Mouse (Mus musculus): Measurements from ENCODE around the gene Nfix. TPM values are rescaled to one million over a fixed set of nuclear protein-coding genes. Genes with fewer than 3 reads are reported as not detected.

Nfix gene
- total and polyA plus RNA-seq, 2 experiments from 2014 or later, result 53.7 to 62.5 TPM

GRCm38 (mm10) chr8:84735597-84735996 is 64.5 kb downstream of the Nfix start:
- TF ChIP-seq CTCF (IDR thresholded peaks at IDR 0.05), result no peak
- H3K9ac ChIP-seq (replicated peaks; ENCODE audit: low read length, poor library complexity, severe bottlenecking), result no peak overlapping the region
- WGBS, result 51% methylated on average over 2 of the region's 2 CpGs
- DNase-seq (ENCODE audit: low spot score), result no peak
- no peaks in the 10 kb centered on the region for H3K9me3 ChIP-seq (ENCODE audit: low read length)
- no peak overlapping the region for H3K4me2 ChIP-seq (ENCODE audit: low read depth, low read length, poor library complexity, severe bottlenecking)
- H3K4me1 ChIP-seq (ENCODE audit: insufficient read depth, low read length), result peaks cover 8% of the 10 kb centered on the region
- no peak overlapping the region for H3K4me3 ChIP-seq (ENCODE audit: low read depth, low read length)
- H3K27me3 ChIP-seq (ENCODE audit: insufficient read depth, low read length), result peaks cover 16% of the 10 kb centered on the region
- H3K27ac ChIP-seq (ENCODE audit: low read depth, low read length), result no peak overlapping the region
- H3K36me3 ChIP-seq (ENCODE audit: insufficient read depth, low read length), result no peaks in the 10 kb centered on the region
- no peak for ATAC-seq (ENCODE audit: low FRiP score)

- no peak overlapping the region for H3K27ac ChIP-seq (ENCODE audit: low read depth, low read length)
- H3K4me1 ChIP-seq (ENCODE audit: insufficient read depth, low read length), result peaks cover 11% of the 10 kb centered on the region
- DNase-seq (ENCODE audit: low spot score), result no peak
- 76% methylated on average over 2 of the region's 2 CpGs for WGBS
- H3K9ac ChIP-seq (replicated peaks; ENCODE audit: low read length, poor library complexity, severe bottlenecking), result no peak overlapping the region
- H3K9me3 ChIP-seq (ENCODE audit: low read length), result no peaks in the 10 kb centered on the region
- no peak for ATAC-seq (ENCODE audit: low FRiP score)
- no peaks in the 10 kb centered on the region for H3K36me3 ChIP-seq (ENCODE audit: insufficient read depth, low read length)
- H3K27me3 ChIP-seq (ENCODE audit: insufficient read depth, low read length), result peaks cover 16% of the 10 kb centered on the region
- H3K4me3 ChIP-seq (ENCODE audit: low read depth, low read length), result no peak overlapping the region
- no peak overlapping the region for H3K4me2 ChIP-seq (ENCODE audit: low read depth, low read length, poor library complexity, severe bottlenecking)
- no peak for TF ChIP-seq CTCF (IDR thresholded peaks at IDR 0.05)
Measured at GRCm38 (mm10) chr8:84734680-84735079, 65.5 kb downstream of the Nfix start.

- H3K27ac ChIP-seq (ENCODE audit: low read depth, low read length), result no peak overlapping the region
Measured at GRCm38 (mm10) chr8:84733959-84734358, 66.2 kb downstream of the Nfix start.

GRCm38 (mm10) chr8:84732996-84733395 is 67.1 kb downstream of the Nfix start:
- Histone ChIP-seq H3K27ac (ENCODE audit: low read depth, low read length) (no peak overlapping the region), H3K4me1 (ENCODE audit: insufficient read depth, low read length) (peaks cover 11% of the 10 kb centered on the region), H3K36me3 (ENCODE audit: insufficient read depth, low read length) (no peaks in the 10 kb centered on the region), H3K4me3 (ENCODE audit: low read depth, low read length) (no peak overlapping the region), H3K9ac (replicated peaks; ENCODE audit: low read length, poor library complexity, severe bottlenecking) (no peak overlapping the region), H3K27me3 (ENCODE audit: insufficient read depth, low read length) (peaks cover 5% of the 10 kb centered on the region; the same call in 1 of the 2 replicates), H3K9me3 (ENCODE audit: low read length) (no peaks in the 10 kb centered on the region), H3K4me2 (ENCODE audit: low read depth, low read length, poor library complexity, severe bottlenecking) (no peak overlapping the region)
- no peak for TF ChIP-seq CTCF (IDR thresholded peaks at IDR 0.05)
- WGBS, result 48% methylated on average over 6 of the region's 6 CpGs
- no peak for DNase-seq (ENCODE audit: low spot score)
- ATAC-seq (ENCODE audit: low FRiP score), result no peak

More at GRCm38 (mm10) chr8:84733959-84734358, 66.2 kb downstream of the Nfix start:
- no peak for DNase-seq (ENCODE audit: low spot score)
- no peak for ATAC-seq (ENCODE audit: low FRiP score)
- Histone ChIP-seq H3K9me3 (ENCODE audit: low read length) (no peaks in the 10 kb centered on the region), H3K27me3 (ENCODE audit: insufficient read depth, low read length) (peaks cover 12% of the 10 kb centered on the region), H3K36me3 (ENCODE audit: insufficient read depth, low read length) (no peaks in the 10 kb centered on the region), H3K4me1 (ENCODE audit: insufficient read depth, low read length) (peaks cover 11% of the 10 kb centered on the region), H3K4me3 (ENCODE audit: low read depth, low read length) (no peak overlapping the region), H3K4me2 (ENCODE audit: low read depth, low read length, poor library complexity, severe bottlenecking) (no peak overlapping the region), H3K9ac (replicated peaks; ENCODE audit: low read length, poor library complexity, severe bottlenecking) (no peak overlapping the region)
- no peak for TF ChIP-seq CTCF (IDR thresholded peaks at IDR 0.05)
- WGBS, result 77% methylated on average over 6 of the region's 6 CpGs

GRCm38 (mm10) chr8:84732545-84732944 is 67.6 kb downstream of the Nfix start:
- no peak overlapping the region for H3K9ac ChIP-seq (replicated peaks; ENCODE audit: low read length, poor library complexity, severe bottlenecking)
- H3K4me3 ChIP-seq (ENCODE audit: low read depth, low read length), result no peak overlapping the region
- H3K9me3 ChIP-seq (ENCODE audit: low read length), result no peaks in the 10 kb centered on the region
- WGBS, result 62% methylated on average over 5 of the region's 5 CpGs
- no peak overlapping the region for H3K4me2 ChIP-seq (ENCODE audit: low read depth, low read length, poor library complexity, severe bottlenecking)
- H3K27me3 ChIP-seq (ENCODE audit: insufficient read depth, low read length), result peaks cover 5% of the 10 kb centered on the region; the same call in 1 of the 2 replicates
- H3K4me1 ChIP-seq (ENCODE audit: insufficient read depth, low read length), result peaks cover 11% of the 10 kb centered on the region
- H3K36me3 ChIP-seq (ENCODE audit: insufficient read depth, low read length), result no peaks in the 10 kb centered on the region
- DNase-seq (ENCODE audit: low spot score), result no peak
- no peak for ATAC-seq (ENCODE audit: low FRiP score)
- no peak overlapping the region for H3K27ac ChIP-seq (ENCODE audit: low read depth, low read length)
- no peak for TF ChIP-seq CTCF (IDR thresholded peaks at IDR 0.05)

GRCm38 (mm10) chr8:84731371-84732177 is 68.6 kb downstream of the Nfix start:
- no peak for ATAC-seq (ENCODE audit: low FRiP score)
- peaks cover 11% of the 10 kb centered on the region for H3K4me1 ChIP-seq (ENCODE audit: insufficient read depth, low read length)
- H3K4me3 ChIP-seq (ENCODE audit: low read depth, low read length), result no peak overlapping the region
- H3K27ac ChIP-seq (ENCODE audit: low read depth, low read length), result peak overlapping the region; percentile 64; the same call in 1 of the 2 replicates
- H3K27me3 ChIP-seq (ENCODE audit: insufficient read depth, low read length), result peaks cover 5% of the 10 kb centered on the region; the same call in 1 of the 2 replicates
- no peak for TF ChIP-seq CTCF (IDR thresholded peaks at IDR 0.05)
- no peaks in the 10 kb centered on the region for H3K9me3 ChIP-seq (ENCODE audit: low read length)
- H3K36me3 ChIP-seq (ENCODE audit: insufficient read depth, low read length), result no peaks in the 10 kb centered on the region
- WGBS, result 57% methylated on average over 11 of the region's 11 CpGs
- H3K9ac ChIP-seq (replicated peaks; ENCODE audit: low read length, poor library complexity, severe bottlenecking), result no peak overlapping the region
- H3K4me2 ChIP-seq (ENCODE audit: low read depth, low read length, poor library complexity, severe bottlenecking), result no peak overlapping the region
- DNase-seq (ENCODE audit: low spot score), result no peak
